Mouse (Mus musculus): ENCODE measurements around the gene Ick. TPM values are rescaled to one million over a fixed set of nuclear protein-coding genes. Genes with fewer than 3 reads are reported as not detected.

The Ick gene
- total RNA-seq, 1 experiment = 5.4 TPM

- Histone ChIP-seq H3K4me3 (ENCODE audit: insufficient read depth in 1 of 2, low read depth in 1 of 2, low read length in 2 of 2, poor library complexity in 1 of 2, severe bottlenecking in 1 of 2) (no peak overlapping the region), H3K36me3 (ENCODE audit: control insufficient read depth, insufficient read depth, low read length, poor library complexity, severe bottlenecking) (peaks cover 5% of the 10 kb centered on the region; the same call in 1 of the 2 replicates), H3K27ac (ENCODE audit: insufficient read depth, low read depth, low read length, poor library complexity, severe bottlenecking) (no peak overlapping the region), H3K9me3 (ENCODE audit: control insufficient read depth, insufficient read depth, low read depth, low read length) (no peaks in the 10 kb centered on the region), H3K9ac (ENCODE audit: insufficient read depth, low read depth, low read length, poor library complexity, severe bottlenecking) (no peak overlapping the region), H3K4me1 (ENCODE audit: control insufficient read depth in 2 of 2, insufficient read depth in 2 of 2, low read length in 2 of 2, poor library complexity in 1 of 2) (peaks cover 0 to 2% of the 10 kb centered on the region in 2 experiments; a peak in 2 of 4 replicates)
- in situ Hi-C loops (cut with MboI; ENCODE audit: low sequenced_read_pairs in 2 of 2, unreplicated experiment in 2 of 2) = no loop called here
- TF ChIP-seq ZNF384 (IDR thresholded peaks at IDR 0.05; ENCODE audit: low read depth, low read length) (no peak), CHD2 (IDR thresholded peaks at IDR 0.05; ENCODE audit: low read depth, low read length) (no peak), MAFK (IDR thresholded peaks at IDR 0.05; ENCODE audit: insufficient read depth, low read depth, low read length) (no peak)
- DNase-seq (ENCODE audit: low read depth, low spot score) = no peak
These were observed 20.5 kb upstream of the Ick start for GRCm38 (mm10) chr9:78088521-78088920.

- peaks cover 0 to 2% of the 10 kb centered on the region in 2 experiments; a peak in 2 of 4 replicates for H3K4me1 ChIP-seq (ENCODE audit: control insufficient read depth in 2 of 2, insufficient read depth in 2 of 2, low read length in 2 of 2, poor library complexity in 1 of 2)
- H3K9ac ChIP-seq (ENCODE audit: insufficient read depth, low read depth, low read length, poor library complexity, severe bottlenecking) = no peak overlapping the region
- DNase-seq (ENCODE audit: low read depth, low spot score) = no peak
- no peak for TF ChIP-seq ZC3H11A (IDR thresholded peaks at IDR 0.05; ENCODE audit: borderline replicate concordance, low read depth, low read length)
- no peak for TF ChIP-seq ZNF384 (IDR thresholded peaks at IDR 0.05; ENCODE audit: low read depth, low read length)
- no peak for TF ChIP-seq CHD2 (IDR thresholded peaks at IDR 0.05; ENCODE audit: low read depth, low read length)
- TF ChIP-seq MAFK (IDR thresholded peaks at IDR 0.05; ENCODE audit: insufficient read depth, low read depth, low read length) = no peak
- no peak for TF ChIP-seq HCFC1 (IDR thresholded peaks at IDR 0.05; ENCODE audit: borderline replicate concordance, insufficient read depth, low read length)
- in situ Hi-C loops (cut with MboI; ENCODE audit: low sequenced_read_pairs in 2 of 2, unreplicated experiment in 2 of 2) = no loop called here
- H3K27ac ChIP-seq (ENCODE audit: insufficient read depth, low read depth, low read length, poor library complexity, severe bottlenecking) = no peak overlapping the region
- H3K9me3 ChIP-seq (ENCODE audit: control insufficient read depth, insufficient read depth, low read depth, low read length) = no peaks in the 10 kb centered on the region
- peaks cover 4% of the 10 kb centered on the region; the same call in 1 of the 2 replicates for H3K36me3 ChIP-seq (ENCODE audit: control insufficient read depth, insufficient read depth, low read length, poor library complexity, severe bottlenecking)
- no peak overlapping the region for H3K4me3 ChIP-seq (ENCODE audit: insufficient read depth in 1 of 2, low read depth in 1 of 2, low read length in 2 of 2, poor library complexity in 1 of 2, severe bottlenecking in 1 of 2)
These were observed 20.0 kb upstream of the Ick start for GRCm38 (mm10) chr9:78088971-78089370.

GRCm38 (mm10) chr9:78089906-78090305, 19.1 kb upstream of the Ick start:
- in situ Hi-C loops (cut with MboI; ENCODE audit: low sequenced_read_pairs in 2 of 2, unreplicated experiment in 2 of 2) = no loop called here
- H3K4me3 ChIP-seq (ENCODE audit: insufficient read depth in 1 of 2, low read depth in 1 of 2, low read length in 2 of 2, poor library complexity in 1 of 2, severe bottlenecking in 1 of 2) = no peak overlapping the region
- H3K36me3 ChIP-seq (ENCODE audit: control insufficient read depth, insufficient read depth, low read length, poor library complexity, severe bottlenecking) = peaks cover 4% of the 10 kb centered on the region; the same call in 1 of the 2 replicates
- no peak overlapping the region for H3K27ac ChIP-seq (ENCODE audit: insufficient read depth, low read depth, low read length, poor library complexity, severe bottlenecking)
- no peak for DNase-seq (ENCODE audit: low read depth, low spot score)
- TF ChIP-seq MAFK (IDR thresholded peaks at IDR 0.05; ENCODE audit: insufficient read depth, low read depth, low read length) (no peak), ZC3H11A (IDR thresholded peaks at IDR 0.05; ENCODE audit: borderline replicate concordance, low read depth, low read length) (no peak), ZNF384 (IDR thresholded peaks at IDR 0.05; ENCODE audit: low read depth, low read length) (no peak), HCFC1 (IDR thresholded peaks at IDR 0.05; ENCODE audit: borderline replicate concordance, insufficient read depth, low read length) (no peak), CHD2 (IDR thresholded peaks at IDR 0.05; ENCODE audit: low read depth, low read length) (no peak)
- no peaks in the 10 kb centered on the region for H3K9me3 ChIP-seq (ENCODE audit: control insufficient read depth, insufficient read depth, low read depth, low read length)
- H3K4me1 ChIP-seq (ENCODE audit: control insufficient read depth in 2 of 2, insufficient read depth in 2 of 2, low read length in 2 of 2, poor library complexity in 1 of 2) = peaks cover 0 to 2% of the 10 kb centered on the region in 2 experiments; a peak in 2 of 4 replicates
- no peak overlapping the region for H3K9ac ChIP-seq (ENCODE audit: insufficient read depth, low read depth, low read length, poor library complexity, severe bottlenecking)

- no peak overlapping the region for H3K27ac ChIP-seq (ENCODE audit: insufficient read depth, low read depth, low read length, poor library complexity, severe bottlenecking)
- DNase-seq (ENCODE audit: low read depth, low spot score) = no peak
- no peak overlapping the region for H3K4me3 ChIP-seq (ENCODE audit: insufficient read depth in 1 of 2, low read depth in 1 of 2, low read length in 2 of 2, poor library complexity in 1 of 2, severe bottlenecking in 1 of 2)
- no peak overlapping the region for H3K9ac ChIP-seq (ENCODE audit: insufficient read depth, low read depth, low read length, poor library complexity, severe bottlenecking)
- TF ChIP-seq CHD2 (IDR thresholded peaks at IDR 0.05; ENCODE audit: low read depth, low read length) (no peak), ZC3H11A (IDR thresholded peaks at IDR 0.05; ENCODE audit: borderline replicate concordance, low read depth, low read length) (no peak), ZNF384 (IDR thresholded peaks at IDR 0.05; ENCODE audit: low read depth, low read length) (no peak), MAFK (IDR thresholded peaks at IDR 0.05; ENCODE audit: insufficient read depth, low read depth, low read length) (no peak), HCFC1 (IDR thresholded peaks at IDR 0.05; ENCODE audit: borderline replicate concordance, insufficient read depth, low read length) (no peak)
- in situ Hi-C loops (cut with MboI; ENCODE audit: low sequenced_read_pairs in 2 of 2, unreplicated experiment in 2 of 2) = no loop called here
- no peaks in the 10 kb centered on the region for H3K9me3 ChIP-seq (ENCODE audit: control insufficient read depth, insufficient read depth, low read depth, low read length)
- peaks cover 0 to 2% of the 10 kb centered on the region in 2 experiments; a peak in 2 of 4 replicates for H3K4me1 ChIP-seq (ENCODE audit: control insufficient read depth in 2 of 2, insufficient read depth in 2 of 2, low read length in 2 of 2, poor library complexity in 1 of 2)
- peaks cover 7% of the 10 kb centered on the region for H3K36me3 ChIP-seq (ENCODE audit: control insufficient read depth, insufficient read depth, low read length, poor library complexity, severe bottlenecking)
These were observed 18.4 kb upstream of the Ick start for GRCm38 (mm10) chr9:78090596-78090995.

GRCm38 (mm10) chr9:78095686-78096085, 13.3 kb upstream of the Ick start:
- Histone ChIP-seq H3K4me1 (ENCODE audit: control insufficient read depth in 2 of 2, insufficient read depth in 2 of 2, low read length in 2 of 2, poor library complexity in 1 of 2) (peaks cover 0 to 2% of the 10 kb centered on the region in 2 experiments; a peak in 1 of 4 replicates), H3K9me3 (ENCODE audit: control insufficient read depth, insufficient read depth, low read depth, low read length) (no peaks in the 10 kb centered on the region), H3K27ac (ENCODE audit: insufficient read depth, low read depth, low read length, poor library complexity, severe bottlenecking) (no peak overlapping the region), H3K36me3 (ENCODE audit: control insufficient read depth, insufficient read depth, low read length, poor library complexity, severe bottlenecking) (peaks cover 8% of the 10 kb centered on the region), H3K4me3 (ENCODE audit: insufficient read depth in 1 of 2, low read depth in 1 of 2, low read length in 2 of 2, poor library complexity in 1 of 2, severe bottlenecking in 1 of 2) (no peak overlapping the region), H3K9ac (ENCODE audit: insufficient read depth, low read depth, low read length, poor library complexity, severe bottlenecking) (no peak overlapping the region)
- no peak for DNase-seq (ENCODE audit: low read depth, low spot score)
- no peak for TF ChIP-seq ZNF384 (IDR thresholded peaks at IDR 0.05; ENCODE audit: low read depth, low read length)
- TF ChIP-seq ZC3H11A (IDR thresholded peaks at IDR 0.05; ENCODE audit: borderline replicate concordance, low read depth, low read length) = no peak
- no peak for TF ChIP-seq HCFC1 (IDR thresholded peaks at IDR 0.05; ENCODE audit: borderline replicate concordance, insufficient read depth, low read length)
- TF ChIP-seq MAFK (IDR thresholded peaks at IDR 0.05; ENCODE audit: insufficient read depth, low read depth, low read length) = no peak
- TF ChIP-seq CHD2 (IDR thresholded peaks at IDR 0.05; ENCODE audit: low read depth, low read length) = no peak
- in situ Hi-C loops (cut with MboI; ENCODE audit: low sequenced_read_pairs in 2 of 2, unreplicated experiment in 2 of 2) = no loop called here
